Mouse (Mus musculus): ENCODE data around the gene Gpr35.
A peak's percentile ranks its signal among the peaks of the same experiment; 100 is the strongest.

The Gpr35 gene

DNA sequence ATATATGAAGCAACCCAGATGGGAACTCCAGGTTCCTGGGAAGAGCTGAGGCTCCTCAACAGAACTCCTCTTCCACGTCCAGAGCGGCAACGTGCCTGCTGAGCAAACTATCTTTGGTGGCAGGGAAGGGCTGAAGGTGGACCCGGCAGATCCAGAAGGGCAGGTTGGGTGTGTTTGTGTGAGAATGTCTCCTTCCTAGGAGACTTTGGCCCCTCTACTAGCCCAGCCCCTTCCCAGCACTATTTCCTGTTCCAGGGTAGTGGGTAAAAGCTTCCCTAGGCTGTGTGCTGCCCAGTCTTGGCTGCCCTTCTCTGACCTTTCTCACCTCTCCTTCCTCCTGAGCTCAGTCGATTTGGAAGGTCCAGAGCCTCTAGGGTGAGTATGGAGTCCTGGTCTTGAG, at the start of gene Gpr35:
Gpr35 (plus strand) TSS at position 259 of the 400 bp plus-strand sequence.
- DNase-seq (ENCODE audit: low spot score in 2 of 2), result no peak

- no peak for DNase-seq (ENCODE audit: low spot score in 2 of 2)
Observed at GRCm38 (mm10) chr1:92902786-92903185, 47.9 kb upstream of the Gpr35 start, which contains the start of gene Ankmy1. Ankmy1 (minus strand) TSS chr1:92902906.

GRCm38 (mm10) chr1:92903627-92904026, 47.0 kb upstream of the Gpr35 start:
- no peak for DNase-seq (ENCODE audit: low spot score in 2 of 2)

DNA sequence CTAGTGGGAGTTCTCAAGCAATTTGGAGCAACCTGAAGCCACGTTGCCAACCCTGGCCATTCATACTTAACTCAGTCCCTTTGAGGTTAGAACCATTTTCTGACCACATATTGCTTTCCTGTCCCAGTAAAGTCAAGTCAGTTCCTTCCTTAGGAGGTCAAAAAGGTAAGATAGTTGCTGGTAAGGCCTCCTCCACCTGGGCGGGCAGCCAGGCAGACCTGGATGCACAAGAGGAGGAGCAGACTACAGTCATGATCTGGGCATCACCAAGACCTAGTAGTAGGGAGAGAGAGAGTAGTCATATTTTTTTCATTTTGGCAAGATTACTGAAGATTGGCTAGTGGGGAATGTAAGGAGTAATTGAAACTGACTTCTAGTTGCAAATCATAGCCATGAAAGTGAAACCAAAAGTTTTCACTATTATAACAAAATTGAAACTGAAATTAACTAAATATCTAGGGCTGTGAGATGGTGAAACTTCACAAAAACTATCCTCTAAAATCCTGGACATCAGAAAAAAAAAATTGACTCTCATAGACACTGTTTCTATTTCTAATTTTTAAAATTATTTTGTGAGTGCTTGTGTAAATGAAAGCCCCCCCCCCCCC, 44.9 kb upstream of the Gpr35 start:
- DNase-seq (ENCODE audit: low spot score in 2 of 2), result no peak

GRCm38 (mm10) chr1:92906779-92907631, 43.7 kb upstream of the Gpr35 start, which contains the start of gene Dusp28:
Dusp28 (plus strand) TSS chr1:92906981.
- DNase-seq (ENCODE audit: low spot score in 2 of 2), result peak; percentile 91 to 92

GRCm38 (mm10) chr1:92907632-92908360, 42.9 kb upstream of the Gpr35 start:
- no peak for DNase-seq (ENCODE audit: low spot score in 2 of 2)

- no peak for DNase-seq (ENCODE audit: low spot score in 2 of 2)
Observed at GRCm38 (mm10) chr1:92908664-92909063, 42.0 kb upstream of the Gpr35 start.

GRCm38 (mm10) chr1:92909068-92909467, 41.6 kb upstream of the Gpr35 start:
- DNase-seq (ENCODE audit: low spot score in 2 of 2), result no peak

DNA sequence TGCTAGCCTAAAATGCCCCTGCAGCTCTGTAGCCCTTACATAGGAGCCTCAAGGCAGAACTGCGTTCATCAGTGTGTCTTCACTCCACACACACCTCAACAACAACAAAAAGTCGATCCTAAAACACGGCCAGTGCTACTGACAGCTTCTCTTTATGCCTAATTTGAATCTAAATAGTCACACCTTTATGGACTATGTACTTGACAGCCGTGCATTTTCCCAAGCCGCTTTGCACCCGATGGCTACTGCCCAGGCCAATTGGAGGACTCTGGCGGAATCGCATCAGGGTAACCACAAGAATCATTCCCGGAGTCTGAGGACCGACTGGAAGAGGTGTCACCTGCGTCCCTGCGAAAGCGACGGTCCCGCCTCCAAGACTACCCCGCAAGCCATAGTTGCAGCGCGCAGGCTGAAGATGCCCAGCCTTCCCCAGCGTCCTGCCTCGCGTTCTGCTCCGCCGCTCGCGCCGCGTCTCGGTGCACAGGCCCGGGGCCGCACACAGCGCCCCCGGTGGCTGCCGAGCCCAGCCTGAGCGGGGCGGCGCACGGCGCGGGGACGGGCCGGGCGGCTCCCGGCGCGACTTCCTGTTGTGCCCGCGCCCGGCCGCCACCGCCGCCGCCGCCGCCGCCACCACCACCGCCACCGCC, 40.3 kb upstream of the Gpr35 start, which contains the start of gene Rnpepl1:
Rnpepl1 (plus strand) TSS at position 545 of the 647 bp plus-strand sequence.
- peak; percentile 74 to 76 for DNase-seq (ENCODE audit: low spot score in 2 of 2)

- peak; percentile 59 to 61 for DNase-seq (ENCODE audit: low spot score in 2 of 2)
Observed at GRCm38 (mm10) chr1:92910925-92911720, 39.5 kb upstream of the Gpr35 start.

DNA sequence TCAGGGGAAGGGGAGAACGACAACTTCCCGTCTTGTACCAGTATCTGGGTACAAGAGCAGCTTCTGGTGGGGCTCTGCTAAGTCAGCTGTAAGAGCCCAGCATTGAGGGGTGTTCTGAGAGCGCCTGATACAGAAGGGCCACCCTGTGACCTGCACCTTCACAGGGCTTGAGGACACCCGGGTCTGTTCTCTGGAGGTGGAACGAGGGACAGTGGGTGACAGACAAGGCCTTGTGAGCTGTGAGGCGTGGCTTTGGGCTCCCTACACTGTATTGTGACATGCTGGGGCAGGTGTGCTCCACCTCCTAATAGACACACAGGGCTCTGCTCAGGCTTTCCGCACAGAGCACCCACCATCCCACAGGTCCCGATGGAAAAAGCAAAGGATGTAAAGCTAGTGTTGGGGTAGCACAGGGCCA, 38.9 kb upstream of the Gpr35 start:
- no peak for DNase-seq (ENCODE audit: low spot score in 2 of 2)

DNA sequence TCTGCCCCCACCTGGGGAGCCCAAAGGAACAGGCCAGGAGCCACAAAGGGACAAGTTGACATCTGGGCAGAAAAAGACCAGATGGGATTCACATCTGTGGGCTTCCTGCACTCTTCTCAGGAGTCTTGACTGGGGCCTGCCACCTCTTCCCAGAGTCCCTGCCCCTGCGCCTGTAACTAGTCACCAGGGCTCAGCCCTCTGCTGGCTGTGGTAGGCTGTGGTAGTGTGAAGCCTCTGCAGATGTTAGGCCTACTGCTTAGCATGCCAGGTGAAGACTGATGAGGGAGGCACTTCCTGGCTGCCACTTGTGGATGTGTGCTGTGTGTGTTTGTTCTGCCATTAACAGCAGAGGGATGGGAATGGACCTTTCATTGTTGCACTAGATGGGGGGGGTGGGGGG, 38.4 kb upstream of the Gpr35 start:
- DNase-seq (ENCODE audit: low spot score in 2 of 2), result no peak

DNA sequence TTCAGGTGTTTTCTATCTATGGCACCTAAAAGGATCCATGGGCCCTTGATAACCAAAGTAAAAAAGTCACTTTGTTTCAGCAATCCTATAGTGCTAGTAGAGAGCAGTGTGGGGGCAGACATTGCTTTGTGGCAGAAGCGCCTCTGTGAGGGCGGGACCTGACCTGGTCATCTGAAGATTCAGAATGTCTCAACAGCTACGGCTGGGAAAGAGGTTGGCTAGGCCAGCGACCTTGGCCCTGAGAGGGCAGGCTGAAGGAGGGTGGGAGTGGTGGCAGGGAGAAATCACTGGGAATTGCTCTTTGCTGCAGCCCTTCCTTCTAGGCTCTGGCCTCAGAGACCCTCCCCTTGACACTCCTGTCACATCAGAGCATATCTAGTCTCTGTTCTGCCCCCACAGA, 36.4 kb upstream of the Gpr35 start:
- no peak for DNase-seq (ENCODE audit: low spot score in 2 of 2)

- no peak for DNase-seq (ENCODE audit: low spot score in 2 of 2)
Observed at GRCm38 (mm10) chr1:92914993-92915392, 35.7 kb upstream of the Gpr35 start.

DNA sequence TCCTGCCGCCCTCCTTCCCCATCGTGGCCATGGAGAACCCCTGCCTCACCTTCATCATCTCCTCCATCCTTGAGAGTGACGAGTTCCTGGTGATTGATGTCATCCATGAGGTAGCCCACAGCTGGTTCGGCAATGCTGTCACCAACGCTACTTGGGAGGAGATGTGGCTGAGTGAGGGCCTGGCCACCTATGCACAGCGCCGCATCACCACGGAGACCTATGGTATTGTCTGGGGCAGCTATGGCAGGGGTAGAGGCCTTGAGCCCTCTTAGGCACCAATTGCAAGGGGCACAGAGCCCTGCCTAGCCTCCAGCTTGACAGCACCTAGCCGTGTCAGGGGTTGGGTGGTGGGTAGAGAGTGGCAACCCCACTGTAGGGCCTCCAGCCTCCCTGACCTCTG, 33.9 kb upstream of the Gpr35 start:
- DNase-seq (ENCODE audit: low spot score in 2 of 2), result no peak

GRCm38 (mm10) chr1:92919151-92919550, 31.5 kb upstream of the Gpr35 start:
- DNase-seq (ENCODE audit: low spot score in 2 of 2), result no peak

GRCm38 (mm10) chr1:92919775-92920174, 30.9 kb upstream of the Gpr35 start:
- no peak for DNase-seq (ENCODE audit: low spot score in 2 of 2)

DNA sequence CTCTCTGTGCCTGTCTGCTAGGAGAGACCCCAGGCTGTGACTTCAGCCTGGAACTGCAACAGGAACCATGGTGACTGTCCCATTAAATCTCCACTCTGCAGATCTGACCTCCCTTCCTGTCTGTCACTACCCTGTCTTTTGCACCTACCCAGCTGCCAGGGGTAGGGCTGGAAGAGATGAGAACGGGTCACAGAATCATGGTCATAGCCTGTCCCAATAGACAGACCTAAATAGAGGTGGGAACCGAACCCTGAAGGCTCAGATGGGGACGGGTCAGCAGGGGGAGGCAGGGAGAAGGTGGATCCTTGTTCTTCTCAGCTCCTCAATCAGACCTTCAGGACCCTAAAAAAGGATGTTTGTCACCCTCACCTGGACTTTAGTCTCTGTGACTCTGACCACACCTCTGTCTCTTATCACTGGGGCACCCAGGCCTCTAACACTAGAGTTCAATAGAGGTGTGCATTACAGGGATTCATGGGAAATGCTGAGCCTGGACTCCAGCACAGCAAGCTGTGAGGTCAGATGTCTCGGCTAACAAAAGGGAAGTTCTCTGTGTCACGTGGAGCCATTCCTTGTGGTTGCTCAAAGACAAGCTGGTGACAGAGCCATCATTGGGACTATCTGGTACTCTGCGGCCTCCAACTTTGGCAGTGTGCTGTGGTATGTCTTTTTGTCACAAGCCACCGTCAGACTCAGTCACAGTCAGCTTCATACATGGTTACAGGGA, 30.0 kb upstream of the Gpr35 start:
- no peak for DNase-seq (ENCODE audit: low spot score in 2 of 2)

GRCm38 (mm10) chr1:92921496-92921895, 29.2 kb upstream of the Gpr35 start:
- no peak for DNase-seq (ENCODE audit: low spot score in 2 of 2)

DNA sequence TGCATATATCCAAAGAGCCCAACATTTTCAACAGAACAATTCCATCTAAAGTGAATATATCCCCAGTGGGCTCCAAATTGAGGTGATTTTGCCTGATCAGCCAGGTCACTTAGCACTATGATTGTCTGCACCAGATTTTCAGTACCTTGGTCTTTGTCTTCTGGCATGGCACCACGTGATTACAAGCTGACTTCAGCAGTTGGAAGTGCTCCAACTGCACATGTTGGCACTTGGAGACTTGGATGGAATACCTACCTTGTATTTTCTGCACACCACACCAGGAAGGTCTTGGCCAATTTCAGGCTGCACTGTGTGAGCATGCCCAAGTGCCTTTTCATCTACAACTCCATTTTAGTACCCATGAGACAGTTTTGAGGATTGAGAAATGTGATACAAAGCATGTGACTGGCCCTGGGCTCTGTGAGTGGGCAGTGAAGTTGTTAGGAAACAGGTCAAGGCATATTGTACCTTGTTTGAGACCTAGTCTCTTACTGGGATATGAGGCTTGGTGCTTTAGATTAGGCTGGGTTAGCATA, 20.4 kb upstream of the Gpr35 start:
- no peak for DNase-seq (ENCODE audit: low spot score in 2 of 2)

All from heart, adult 9 months (tissue).